Mouse (Mus musculus): ENCODE data around the gene Arfip1.

Gene Arfip1

DNA sequence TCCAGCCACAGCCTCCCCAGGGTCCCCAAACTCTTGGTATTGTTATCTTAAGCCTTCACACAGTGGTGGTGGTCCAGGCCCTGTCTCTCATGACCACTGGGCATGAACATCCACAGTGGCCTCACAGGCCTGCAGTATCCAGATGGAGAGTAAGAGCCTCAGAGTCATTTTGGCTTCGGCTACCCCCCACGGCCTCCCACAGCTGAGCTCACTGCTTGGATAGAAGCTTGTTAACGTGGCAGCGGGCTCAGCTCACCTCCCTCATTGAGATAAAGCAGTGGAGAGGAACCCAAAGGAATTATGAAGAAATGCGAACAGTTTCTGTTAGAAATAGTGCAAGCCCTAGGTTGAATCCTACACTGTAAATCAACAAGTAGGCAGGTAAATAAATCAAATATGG, 134.6 kb downstream of the Arfip1 start:
- DNase-seq: no peak

All from right cerebral cortex, postnatal 4 days (tissue).